Comparison of ENCODE assay signal across 9 mouse cellular contexts in the genomic region with DNA sequence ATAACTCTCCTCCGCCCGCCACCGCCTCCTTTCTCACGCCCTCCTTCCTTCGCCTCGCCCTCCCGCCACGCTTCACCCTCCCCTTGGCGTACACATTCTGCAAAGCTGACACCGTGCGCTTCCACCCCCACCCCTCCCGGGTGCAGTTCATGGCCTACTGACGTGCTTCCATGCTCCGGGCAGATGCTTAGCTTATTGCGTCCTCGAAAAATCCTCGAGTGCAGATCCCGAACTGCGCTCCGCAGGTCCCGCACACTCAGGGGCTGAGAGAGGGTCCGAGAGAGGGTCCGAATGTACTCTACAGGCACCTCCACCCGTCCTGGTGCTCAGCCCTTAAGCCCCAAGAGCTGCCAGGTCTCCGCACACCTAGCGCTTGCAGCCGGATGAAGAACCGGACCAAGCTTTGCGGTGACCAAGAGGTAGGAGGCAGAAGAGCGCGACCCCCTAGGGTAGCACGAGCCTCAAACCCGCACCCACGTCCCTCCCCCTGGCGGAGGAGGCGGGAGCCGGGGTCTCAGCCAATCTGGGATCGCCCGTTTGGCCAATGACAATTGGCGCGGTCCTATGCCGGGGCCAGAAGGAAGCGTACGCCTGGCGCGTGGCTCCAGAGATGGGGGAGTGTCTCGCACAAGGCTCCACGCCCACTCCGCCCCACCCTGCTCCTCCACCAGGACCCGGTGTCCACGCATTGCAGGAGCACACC. TPM values are rescaled to one million over a fixed set of nuclear protein-coding genes. Genes with fewer than 3 reads are reported as not detected.
DNase-seq lines count a peak whose midpoint lies in the region; TF ChIP-seq lines count a peak whose summit lies in the region.
"Had no signal": no experiment of that assay in that cellular context is flagged by ENCODE, and none has a peak within 500 bp of the region (broad histone marks: within the 10 kb centered on the region; RNA-seq: fewer than 3 reads in every experiment).

Gene Ascl2 (minus strand): TSS at position 456 of the 703 bp plus-strand sequence.

- H3K4me3 ChIP-seq in heart, adult 2 months: peak within 1 kb of the TSS; percentile 44

- no peaks in the 10 kb centered on the region for H3K79me2 ChIP-seq in heart, adult 2 months (replicated peaks; ENCODE audit: control insufficient read depth, insufficient read depth, low read length)

- H3K27ac ChIP-seq in heart, adult 2 months: no peak within 1 kb of the TSS

- no peak for TF ChIP-seq POLR2A in heart, adult 2 months (IDR thresholded peaks at IDR 0.05; ENCODE audit: insufficient read depth, low read depth, low read length)

- intact Hi-C loops in heart, adult 2 months (cut with DNase I): no loop called here
- intact Hi-C loops in heart, postnatal 25 days (cut with DNase I): no loop called here

- H3K9ac ChIP-seq in heart, adult 2 months (ENCODE audit: low read depth, low read length): no peak within 1 kb of the TSS

- WGBS in heart, adult 2 months: 2% methylated on average over 51 of the region's 51 CpGs

- TF ChIP-seq EP300 in heart, adult 2 months (IDR thresholded peaks at IDR 0.05; ENCODE audit: insufficient read depth, low read depth, low read length): no peak

- TF ChIP-seq CTCF in heart, adult 2 months (IDR thresholded peaks at IDR 0.05): no peak

- H3K36me3 ChIP-seq in heart, adult 2 months (ENCODE audit: control insufficient read depth, insufficient read depth, low read length): no peaks in the 10 kb centered on the region

- H3K27me3 ChIP-seq in heart, adult 2 months (ENCODE audit: control insufficient read depth, insufficient read depth, low read length): peaks cover 14% of the 10 kb centered on the region

- no peaks in the 10 kb centered on the region for H3K4me1 ChIP-seq in heart, adult 2 months (ENCODE audit: control insufficient read depth, insufficient read depth, low read length)

- peak; percentile 8 to 26 for DNase-seq in heart, adult 2 months
- no peak for DNase-seq in heart, postnatal 25 days (ENCODE audit: low spot score)
- DNase-seq in adrenal gland, postnatal 25 days: peak; percentile 16
- peak; percentile 33 for DNase-seq in forelimb bud, embryonic 11.5 days (ENCODE audit: low read depth, low spot score)
- peak; percentile 36 for DNase-seq in kidney, postnatal 10 days
- peak; percentile 19 to 43 for DNase-seq in lung, postnatal 4 days
- peak; percentile 32 for DNase-seq in urinary bladder, adult 2 months (ENCODE audit: low spot score)
- no peak for DNase-seq in layer of hippocampus, postnatal 36 days

RNA-seq across cellular contexts. Expression of gene Ascl2, which starts in this region (rescaled TPM):
- not detected for total RNA-seq in heart, adult 2 months (2021)
- 0.08 TPM in 1 of 2 replicates, not detected in the other for polyA plus RNA-seq in heart, adult 2 months (2012; rRNA removed)
- total RNA-seq in heart, postnatal 25 days (2021): not detected
- total RNA-seq in adrenal gland, postnatal 25 days (2021): 0.33 and 0.95 TPM in 2 replicates
- polyA plus RNA-seq in urinary bladder, adult 2 months (2012; rRNA removed): 2.4 and 2.7 TPM in 2 replicates
- total RNA-seq in layer of hippocampus, postnatal 36 days (2021): under 1 TPM in 1 of 2 experiments, not detected in 1; 0.27 TPM
- total RNA-seq: MEL had no signal

Comparison
In these comparisons a context has a peak if more than half of its experiments do, and no peak if none do; other contexts are left out.
1. Peak in DNase-seq and H3K4me3 ChIP-seq in heart, adult 2 months; RNA of the gene not detected or under 1 TPM.
2. Peak in DNase-seq in adrenal gland, postnatal 25 days; RNA of the gene not detected or under 1 TPM.
3. DNase-seq: peak in forelimb bud, embryonic 11.5 days (single experiment), kidney, postnatal 10 days (single experiment), lung, postnatal 4 days (2 of 2) and urinary bladder, adult 2 months (single experiment); none in heart, postnatal 25 days (single experiment) and layer of hippocampus, postnatal 36 days (0 of 2).